Mouse (Mus musculus): ENCODE data around the gene Myb. TPM values are rescaled to one million over a fixed set of nuclear protein-coding genes. Genes with fewer than 3 reads are reported as not detected.

Gene Myb
- polyA plus RNA-seq, 1 experiment from 2014 or later: 3.9 TPM

GRCm38 (mm10) chr10:21167165-21167564 lies 6.4 kb upstream of the Myb start:
- H3K36me3 ChIP-seq: no peaks in the 10 kb centered on the region
- WGBS: 91% methylated on average over 5 of the region's 5 CpGs
- no peak overlapping the region for H3K9ac ChIP-seq

GRCm38 (mm10) chr10:21165411-21165810 lies 4.6 kb upstream of the Myb start:
- 0 out of 2 replicates have a peak, but pooled peaks cover 4% of the 10 kb centered on the region for H3K4me1 ChIP-seq
- 80% methylated on average over 4 of the region's 4 CpGs for whole genome bisulfite sequencing
- no peak overlapping the region for H3K4me2 ChIP-seq (replicated peaks)
- no peak overlapping the region for H3K4me3 ChIP-seq
- H3K27ac ChIP-seq: no peak overlapping the region
- no peak for ATAC-seq (ENCODE audit: low FRiP score, low read depth)
- H3K9me3 ChIP-seq: no peaks in the 10 kb centered on the region
- H3K27me3 ChIP-seq (replicated peaks): peaks cover 16% of the 10 kb centered on the region; the same call in 1 of the 2 replicates
- no peaks in the 10 kb centered on the region for H3K36me3 ChIP-seq
- no peak overlapping the region for H3K9ac ChIP-seq

More at GRCm38 (mm10) chr10:21167165-21167564, 6.4 kb upstream of the Myb start:
- no peak overlapping the region for H3K27ac ChIP-seq
- H3K4me3 ChIP-seq: no peak overlapping the region
- no peaks in the 10 kb centered on the region for H3K9me3 ChIP-seq
- no peak overlapping the region for H3K4me2 ChIP-seq (replicated peaks)
- peaks cover 8% of the 10 kb centered on the region; the same call in 1 of the 2 replicates for H3K27me3 ChIP-seq (replicated peaks)
- H3K4me1 ChIP-seq: no peaks in the 10 kb centered on the region
- ATAC-seq (ENCODE audit: low FRiP score, low read depth): no peak

DNA sequence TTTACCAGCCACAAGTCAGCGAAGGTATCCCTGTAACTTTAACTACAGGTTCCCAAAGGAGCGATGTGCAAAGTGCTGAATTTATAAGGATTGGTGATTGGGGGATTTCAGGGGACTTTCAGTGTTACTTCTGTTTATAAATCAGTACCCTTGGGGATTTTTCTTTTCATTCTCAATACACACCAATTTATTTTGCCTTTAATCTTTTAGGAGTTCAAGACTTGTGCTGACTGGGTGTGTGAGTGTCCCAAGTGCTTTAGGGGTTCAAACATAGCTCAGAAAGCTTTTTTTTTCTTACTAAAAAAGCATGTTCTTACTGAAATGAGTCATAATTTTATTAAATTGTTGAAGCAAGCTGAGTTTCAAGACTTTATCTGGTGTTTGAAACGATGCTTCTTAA lies 1.3 kb upstream of the Myb start:
- H3K9me3 ChIP-seq: no peaks in the 10 kb centered on the region
- H3K27ac ChIP-seq: no peak overlapping the region
- H3K4me3 ChIP-seq: no peak overlapping the region
- H3K4me2 ChIP-seq (replicated peaks): no peak overlapping the region
- no peaks in the 10 kb centered on the region for H3K36me3 ChIP-seq
- no peak for ATAC-seq (ENCODE audit: low FRiP score, low read depth)
- 42% methylated on average over 3 of the region's 3 CpGs for WGBS
- H3K27me3 ChIP-seq (replicated peaks): peaks cover 31% of the 10 kb centered on the region
- H3K4me1 ChIP-seq: peaks cover 15% of the 10 kb centered on the region
- no peak overlapping the region for H3K9ac ChIP-seq

GRCm38 (mm10) chr10:21161359-21162094 lies 743 bp upstream of the Myb start:
- peak overlapping the region; percentile 70 for H3K9ac ChIP-seq
- H3K27ac ChIP-seq: no peak overlapping the region
- peaks cover 31% of the 10 kb centered on the region for H3K27me3 ChIP-seq (replicated peaks)
- H3K9me3 ChIP-seq: no peaks in the 10 kb centered on the region
- 4% methylated on average over 20 of the region's 20 CpGs for WGBS
- ATAC-seq (ENCODE audit: low FRiP score, low read depth): peak; percentile 57
- peak overlapping the region; percentile 99 for H3K4me2 ChIP-seq (replicated peaks)
- H3K36me3 ChIP-seq: no peaks in the 10 kb centered on the region
- peaks cover 15% of the 10 kb centered on the region for H3K4me1 ChIP-seq
- H3K4me3 ChIP-seq: peak overlapping the region; percentile 73

- H3K4me1 ChIP-seq: peaks cover 15% of the 10 kb centered on the region
- WGBS: under 1% methylated on average over 44 of the region's 44 CpGs
- no peak overlapping the region for H3K27ac ChIP-seq
- peak overlapping the region; percentile 39; the same call in 1 of the 2 replicates for H3K9ac ChIP-seq
- peak overlapping the region; percentile 99 for H3K4me2 ChIP-seq (replicated peaks)
- peak overlapping the region; percentile 73 for H3K4me3 ChIP-seq
- H3K9me3 ChIP-seq: no peaks in the 10 kb centered on the region
- H3K36me3 ChIP-seq: no peaks in the 10 kb centered on the region
- ATAC-seq (ENCODE audit: low FRiP score, low read depth): peak; percentile 27
- peaks cover 31% of the 10 kb centered on the region for H3K27me3 ChIP-seq (replicated peaks)
Measured at GRCm38 (mm10) chr10:21159697-21160394, 938 bp downstream of the Myb start.

GRCm38 (mm10) chr10:21158918-21159443 lies 1.8 kb downstream of the Myb start:
- no peaks in the 10 kb centered on the region for H3K9me3 ChIP-seq
- H3K36me3 ChIP-seq: no peaks in the 10 kb centered on the region
- H3K4me2 ChIP-seq (replicated peaks): peak overlapping the region; percentile 99
- peak overlapping the region; percentile 73 for H3K4me3 ChIP-seq
- H3K27me3 ChIP-seq (replicated peaks): peaks cover 30% of the 10 kb centered on the region
- under 1% methylated on average over 35 of the region's 35 CpGs for WGBS
- no peak overlapping the region for H3K27ac ChIP-seq
- peak overlapping the region; percentile 58 for H3K9ac ChIP-seq
- H3K4me1 ChIP-seq: peaks cover 15% of the 10 kb centered on the region
- no peak for ATAC-seq (ENCODE audit: low FRiP score, low read depth)

- Histone ChIP-seq H3K4me1 (peaks cover 15% of the 10 kb centered on the region), H3K9ac (no peak overlapping the region), H3K4me2 (replicated peaks) (peak overlapping the region; percentile 99), H3K27me3 (replicated peaks) (peaks cover 27% of the 10 kb centered on the region), H3K27ac (no peak overlapping the region), H3K36me3 (no peaks in the 10 kb centered on the region), H3K4me3 (peak overlapping the region; percentile 73), H3K9me3 (no peaks in the 10 kb centered on the region)
- WGBS: 3% methylated on average over 19 of the region's 19 CpGs
- ATAC-seq (ENCODE audit: low FRiP score, low read depth): no peak
Measured at GRCm38 (mm10) chr10:21158111-21158917, 2.5 kb downstream of the Myb start.

GRCm38 (mm10) chr10:21156953-21157499 lies 3.8 kb downstream of the Myb start:
- no peak overlapping the region for H3K4me3 ChIP-seq
- no peak for ATAC-seq (ENCODE audit: low FRiP score, low read depth)
- no peaks in the 10 kb centered on the region for H3K9me3 ChIP-seq
- no peak overlapping the region for H3K4me2 ChIP-seq (replicated peaks)
- H3K4me1 ChIP-seq: peaks cover 15% of the 10 kb centered on the region
- H3K9ac ChIP-seq: no peak overlapping the region
- peaks cover 22% of the 10 kb centered on the region for H3K27me3 ChIP-seq (replicated peaks)
- no peaks in the 10 kb centered on the region for H3K36me3 ChIP-seq
- 72% methylated on average over 5 of the region's 5 CpGs for WGBS
- no peak overlapping the region for H3K27ac ChIP-seq

- Histone ChIP-seq H3K4me3 (no peak overlapping the region), H3K9ac (no peak overlapping the region), H3K4me1 (peaks cover 13% of the 10 kb centered on the region), H3K27ac (no peak overlapping the region), H3K9me3 (no peaks in the 10 kb centered on the region), H3K36me3 (no peaks in the 10 kb centered on the region), H3K4me2 (replicated peaks) (no peak overlapping the region), H3K27me3 (replicated peaks) (peaks cover 16% of the 10 kb centered on the region)
- 96% methylated on average over 3 of the region's 3 CpGs for WGBS
- no peak for ATAC-seq (ENCODE audit: low FRiP score, low read depth)
Measured at GRCm38 (mm10) chr10:21156416-21156815, 4.4 kb downstream of the Myb start.

- H3K27ac ChIP-seq: no peak overlapping the region
- H3K4me1 ChIP-seq: peaks cover 11% of the 10 kb centered on the region
- no peak overlapping the region for H3K4me2 ChIP-seq (replicated peaks)
- no peaks in the 10 kb centered on the region for H3K9me3 ChIP-seq
- no peak for ATAC-seq (ENCODE audit: low FRiP score, low read depth)
- H3K36me3 ChIP-seq: peaks cover 2% of the 10 kb centered on the region; the same call in 1 of the 2 replicates
- 95% methylated on average over 3 of the region's 3 CpGs for WGBS
- no peak overlapping the region for H3K4me3 ChIP-seq
- H3K27me3 ChIP-seq (replicated peaks): peaks cover 15% of the 10 kb centered on the region
- H3K9ac ChIP-seq: no peak overlapping the region
Measured at GRCm38 (mm10) chr10:21154927-21155326, 5.9 kb downstream of the Myb start.

- no peak overlapping the region for H3K4me3 ChIP-seq
- ATAC-seq (ENCODE audit: low FRiP score, low read depth): no peak
- 0 out of 2 replicates have a peak, but pooled peaks cover 3% of the 10 kb centered on the region for H3K4me1 ChIP-seq
- peaks cover 3% of the 10 kb centered on the region for H3K27me3 ChIP-seq (replicated peaks)
- H3K9ac ChIP-seq: no peak overlapping the region
- H3K9me3 ChIP-seq: no peaks in the 10 kb centered on the region
- peaks cover 2% of the 10 kb centered on the region; the same call in 1 of the 2 replicates for H3K36me3 ChIP-seq
- H3K4me2 ChIP-seq (replicated peaks): no peak overlapping the region
- H3K27ac ChIP-seq: no peak overlapping the region
- 88% methylated on average over 4 of the region's 4 CpGs for WGBS
Measured at GRCm38 (mm10) chr10:21153433-21153832, 7.4 kb downstream of the Myb start.
